Mouse (Mus musculus) CH12.LX (cell line): ENCODE results near the gene Zfp661. TPM values are rescaled to one million over a fixed set of nuclear protein-coding genes. Genes with fewer than 3 reads are reported as not detected.

Experiments
- DNase-seq: peaks from one replicate; pipeline ENCODE4 v3.0.0-alpha.2; 2013; ENCODE audit errors: extremely low read depth
- H3K27ac ChIP-seq: 2 replicates; pipeline ENCODE4 v1.5.1; 2012; ENCODE audit warnings: low read depth, mild to moderate bottlenecking, control low read depth, moderate library complexity; ENCODE audit not compliant: insufficient read depth
- H3K27me3 ChIP-seq: replicated peaks from 2 replicates; pipeline ENCODE3; 2012; ENCODE audit warnings: inconsistent platforms
- H3K36me3 ChIP-seq, 2 experiments: replicated peaks in 1 of 2; 2 replicates each; pipeline versions ENCODE3 to v1.6.1; 2012; ENCODE audit warnings: inconsistent platforms in 1 of 2, low read length in 1 of 2, mild to moderate bottlenecking in 1 of 2, mixed read lengths in 1 of 2, moderate library complexity in 1 of 2; ENCODE audit not compliant: control insufficient read depth in 1 of 2, insufficient read depth in 1 of 2
- H3K4me1 ChIP-seq, 2 experiments: 2 replicates each; pipeline ENCODE4 v1.6.1; 2012; ENCODE audit warnings: inconsistent platforms in 1 of 2, moderate library complexity in 1 of 2; ENCODE audit not compliant: insufficient read depth in 2 of 2, control insufficient read depth in 1 of 2
- H3K4me2 ChIP-seq: 2 replicates; pipeline ENCODE4 v1.6.1; 2012; ENCODE audit warnings: low read depth, mild to moderate bottlenecking, control low read depth; ENCODE audit not compliant: poor library complexity, insufficient read depth, severe bottlenecking
- H3K4me3 ChIP-seq, 3 experiments: fragments of 150-350 bp in 1 of 3; sonication (generic) in 1 of 3; replicated peaks in 1 of 3; 2 replicates each; pipeline versions ENCODE3 to v1.5.1; 2011 to 2012; ENCODE audit warnings: low read depth in 2 of 3, low read length in 2 of 3, mild to moderate bottlenecking in 2 of 3, moderate library complexity in 2 of 3, control low read depth in 1 of 3, improper control_type of control experiment in 1 of 3, inconsistent platforms in 1 of 3, mixed read lengths in 1 of 3; ENCODE audit not compliant: poor library complexity in 1 of 3
- H3K79me2 ChIP-seq: replicated peaks from 2 replicates; pipeline ENCODE4 v1.6.1; 2012; ENCODE audit warnings: mild to moderate bottlenecking, moderate library complexity; ENCODE audit not compliant: control insufficient read depth, poor library complexity, insufficient read depth, severe bottlenecking; ENCODE audit errors: extremely low read depth
- H3K9ac ChIP-seq: 2 replicates; pipeline ENCODE4 v1.6.1; 2012; ENCODE audit warnings: low read depth, mild to moderate bottlenecking, control low read depth, moderate library complexity; ENCODE audit not compliant: insufficient read depth
- H3K9me3 ChIP-seq: replicated peaks from 2 replicates; pipeline ENCODE3; 2012; ENCODE audit warnings: low read length, inconsistent platforms, mixed read lengths
- CTCF ChIP-seq, 2 experiments: IDR thresholded peaks in 1 of 2; conservative IDR thresholded peaks in 1 of 2; 2 replicates each; pipeline ENCODE4 v1.5.1; 2011 to 2012; ENCODE audit warnings: low read depth in 2 of 2, low read length in 2 of 2, improper control_type of control experiment in 1 of 2, inconsistent platforms in 1 of 2, mild to moderate bottlenecking in 1 of 2, moderate library complexity in 1 of 2
- E2F4 ChIP-seq: IDR thresholded peaks from 2 replicates; pipeline ENCODE4 v1.6.1; 2011; ENCODE audit warnings: low read depth, low read length, improper control_type of control experiment; ENCODE audit not compliant: insufficient replicate concordance
- ELF1 ChIP-seq: IDR thresholded peaks from 2 replicates; pipeline ENCODE4 v1.6.1; 2014; ENCODE audit warnings: low read depth, mild to moderate bottlenecking, inconsistent platforms, low read length, improper control_type of control experiment
- ETS1 ChIP-seq: conservative IDR thresholded peaks from 2 replicates; pipeline ENCODE4 v1.6.1; 2012; ENCODE audit warnings: low read depth, mild to moderate bottlenecking, inconsistent platforms, low read length, improper control_type of control experiment, moderate library complexity
- GABPA ChIP-seq: IDR thresholded peaks from 2 replicates; pipeline ENCODE4 v1.6.1; 2012; ENCODE audit warnings: low read depth, low read length, improper control_type of control experiment, inconsistent platforms; ENCODE audit not compliant: insufficient replicate concordance
- HCFC1 ChIP-seq: IDR thresholded peaks from 2 replicates; pipeline ENCODE4 v1.6.1; 2012; ENCODE audit warnings: low read depth, mild to moderate bottlenecking, inconsistent platforms, low read length, improper control_type of control experiment
- KAT2A ChIP-seq: IDR thresholded peaks from 2 replicates; pipeline ENCODE4 v1.6.1; 2012; ENCODE audit warnings: low read length, improper control_type of control experiment, inconsistent platforms; ENCODE audit not compliant: insufficient replicate concordance
- MAFK ChIP-seq: IDR thresholded peaks from 2 replicates; pipeline ENCODE4 v1.6.1; 2011; ENCODE audit warnings: low read length, improper control_type of control experiment; ENCODE audit not compliant: insufficient replicate concordance
- MXI1 ChIP-seq: IDR thresholded peaks from 2 replicates; pipeline ENCODE4 v1.6.1; 2011; ENCODE audit warnings: mild to moderate bottlenecking, low read depth, low read length, improper control_type of control experiment
- MYC ChIP-seq: IDR thresholded peaks from 2 replicates; pipeline ENCODE4 v1.6.1; 2011; ENCODE audit warnings: low read depth, mild to moderate bottlenecking, improper control_type of control experiment, low read length
- NELFE ChIP-seq: IDR thresholded peaks from 2 replicates; pipeline ENCODE4 v1.6.1; 2011; ENCODE audit warnings: low read depth, low read length, improper control_type of control experiment
- NRF1 ChIP-seq: IDR thresholded peaks from 2 replicates; pipeline ENCODE4 v1.6.1; 2014; ENCODE audit warnings: low read depth, mild to moderate bottlenecking, inconsistent platforms, low read length, improper control_type of control experiment, moderate library complexity
- RCOR1 ChIP-seq: conservative IDR thresholded peaks from 2 replicates; pipeline ENCODE4 v1.6.1; 2012; ENCODE audit warnings: low read depth, mild to moderate bottlenecking, inconsistent platforms, low read length, improper control_type of control experiment
- SIN3A ChIP-seq: IDR thresholded peaks from 2 replicates; pipeline ENCODE4 v1.6.1; 2012; ENCODE audit warnings: low read length, improper control_type of control experiment, inconsistent platforms
- SMC3 ChIP-seq: IDR thresholded peaks from 2 replicates; pipeline ENCODE4 v1.6.1; 2011; ENCODE audit warnings: low read depth, low read length, improper control_type of control experiment
- UBTF ChIP-seq: IDR thresholded peaks from 2 replicates; pipeline ENCODE4 v1.6.1; 2012; ENCODE audit warnings: low read depth, mild to moderate bottlenecking, inconsistent platforms, low read length, improper control_type of control experiment, moderate library complexity
- USF1 ChIP-seq: IDR thresholded peaks from 2 replicates; pipeline ENCODE4 v1.6.1; 2014; ENCODE audit warnings: low read depth, mild to moderate bottlenecking, inconsistent platforms, low read length, improper control_type of control experiment
- ZKSCAN1 ChIP-seq: IDR thresholded peaks from 2 replicates; pipeline ENCODE4 v1.6.1; 2012; ENCODE audit warnings: low read depth, inconsistent platforms, low read length, improper control_type of control experiment, borderline replicate concordance
- ZMIZ1 ChIP-seq: IDR thresholded peaks from 2 replicates; pipeline ENCODE4 v1.6.1; 2012; ENCODE audit warnings: low read depth, mild to moderate bottlenecking, inconsistent platforms, low read length, improper control_type of control experiment
- ZNF384 ChIP-seq: IDR thresholded peaks from 2 replicates; pipeline ENCODE4 v1.6.1; 2012; ENCODE audit warnings: low read depth, low read length, improper control_type of control experiment, inconsistent platforms
- dilution Hi-C: fragments of 300-500 bp; cut with MboI; formaldehyde crosslinking; loops from 2 replicates; pipeline ENCODE4 v1.14.3; 2020; ENCODE audit warnings: low sequenced_read_pairs; ENCODE audit not compliant: extremely low pct_unique_long_range_greater_than_20kb, extremely low pct_ligation_motif_present
- in situ Hi-C: fragments of 300-500 bp; cut with MboI; formaldehyde crosslinking; loops from 3 replicates; pipeline ENCODE4 v1.14.3; 2019; ENCODE audit warnings: low sequenced_read_pairs, low pct_ligation_motif_present, low pct_unique_long_range_greater_than_20kb, mixed read lengths
- polyA plus RNA-seq: library from polyadenylated mRNA; unstranded; fragments of >175 nt; gene quantifications from 2 replicates; pipeline ENCODE4 v1.2.1, GENCODE M21; 2012; ENCODE audit warnings: low read depth; ENCODE audit not compliant: insufficient read length
- total RNA-seq, 2 experiments: library from RNA; depleted of rRNA; stranded (reverse); fragments of 300-350 nt in 1 of 2; fragments of >200 nt in 1 of 2; gene quantifications; 2 replicates each; pipeline ENCODE4 v1.2.3; 2012 to 2014

The Zfp661 gene
- total and polyA plus RNA-seq, 3 experiments, result 3.2 to 5.9 (median 4.7) TPM

DNA sequence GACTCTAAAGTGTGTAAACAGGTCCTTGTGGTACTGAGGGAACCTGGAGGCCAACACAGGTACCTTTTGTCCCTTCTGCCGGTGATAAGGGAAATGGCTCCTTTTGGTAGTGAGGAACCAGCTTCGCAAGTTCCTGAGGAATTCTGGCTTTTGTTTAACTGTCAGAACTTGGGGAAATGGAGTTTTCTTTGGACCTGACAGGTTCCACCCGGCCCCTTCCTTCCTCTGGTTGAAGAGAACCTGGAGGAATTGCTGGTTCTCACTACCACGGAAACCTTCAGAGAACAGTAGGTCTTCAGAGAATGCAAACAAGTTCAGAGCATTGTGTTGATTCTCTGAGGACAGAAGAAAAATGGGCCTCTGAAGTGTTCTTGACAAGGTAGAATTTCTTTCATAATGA is 24.5 kb upstream of the Zfp661 start:
- no peak for TF ChIP-seq NRF1
- no peak for TF ChIP-seq ZMIZ1
- TF ChIP-seq KAT2A, result no peak
- no peak for TF ChIP-seq ETS1
- no peak for TF ChIP-seq GABPA
- no peak for TF ChIP-seq USF1
- TF ChIP-seq SIN3A, result no peak
- TF ChIP-seq E2F4, result no peak
- no peak for TF ChIP-seq ELF1
- TF ChIP-seq ZKSCAN1, result no peak
- TF ChIP-seq MAFK, result no peak
- TF ChIP-seq, all 38 proteins: peak for 0
- no peak for DNase-seq
- Histone ChIP-seq H3K27ac (no peak overlapping the region), H3K36me3 (peaks cover 3 to 15% of the 10 kb centered on the region in 2 experiments), H3K4me3 (no peak overlapping the region), H3K9me3 (no peaks in the 10 kb centered on the region), H3K4me2 (no peak overlapping the region), H3K9ac (no peak overlapping the region), H3K4me1 (0 out of 4 replicates have a peak, but pooled peaks cover 0 to 4% of the 10 kb centered on the region in 2 experiments), H3K27me3 (no peaks in the 10 kb centered on the region), H3K79me2 (no peaks in the 10 kb centered on the region)
- in situ Hi-C loops (loop anchor here (10.0 kb wide), 1 partner anchor 73 kb away; no protein-coding TSS in a partner anchor), dilution Hi-C loops (no loop called here)

DNA sequence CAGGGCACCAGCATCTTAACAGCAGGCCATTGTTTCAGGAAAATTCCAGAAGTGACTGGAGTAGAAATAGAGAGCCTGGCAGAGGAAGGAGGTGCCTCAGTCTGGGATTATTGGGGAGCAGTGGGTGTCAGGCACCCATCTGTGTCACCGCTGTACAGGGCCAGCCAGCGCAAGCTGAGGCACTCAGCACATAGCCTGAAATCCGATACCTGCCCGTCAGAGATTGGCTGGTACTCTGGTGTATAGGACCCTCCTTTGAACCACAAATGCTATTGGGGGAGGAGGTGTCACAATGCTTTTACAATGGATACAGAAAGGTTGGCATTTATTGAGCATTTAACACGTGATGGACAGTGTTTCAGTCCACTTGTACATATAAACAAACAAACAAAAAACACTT is 22.1 kb upstream of the Zfp661 start:
- DNase-seq, result no peak
- in situ Hi-C loops (no loop called here), dilution Hi-C loops (no loop called here)
- H3K4me1 ChIP-seq, result 0 out of 4 replicates have a peak, but pooled peaks cover 0 to 4% of the 10 kb centered on the region in 2 experiments
- H3K79me2 ChIP-seq, result no peaks in the 10 kb centered on the region
- no peaks in the 10 kb centered on the region for H3K9me3 ChIP-seq
- no peak overlapping the region for H3K4me2 ChIP-seq
- no peak overlapping the region for H3K9ac ChIP-seq
- no peak overlapping the region for H3K4me3 ChIP-seq
- H3K27ac ChIP-seq, result no peak overlapping the region
- peaks cover 22 to 38% of the 10 kb centered on the region in 2 experiments for H3K36me3 ChIP-seq
- TF ChIP-seq UBTF (no peak), MXI1 (no peak), MYC (no peak), NRF1 (no peak), RCOR1 (no peak), GABPA (no peak), SMC3 (no peak), KAT2A (no peak), HCFC1 (no peak), CTCF (conservative IDR thresholded peaks at IDR 0.05 in 1 of 2, IDR thresholded peaks at IDR 0.05 in 1 of 2; ENCODE audit: low read depth in 2 of 2, low read length in 2 of 2) (no peak), ZMIZ1 (no peak), ZNF384 (no peak), NELFE (no peak), SIN3A (no peak)
- H3K27me3 ChIP-seq, result no peaks in the 10 kb centered on the region
